Mouse (Mus musculus) C2C12 (cell line): Measurements from ENCODE around the gene Pank2.

Experiments used
- CTCF ChIP-seq: IDR thresholded peaks from one replicate; pipeline ENCODE4 v1.5.1; 2011; ENCODE audit not compliant: control insufficient read depth, insufficient read depth, insufficient read length
- MAX ChIP-seq: IDR thresholded peaks from one replicate; pipeline ENCODE4 v1.6.1; 2011; ENCODE audit warnings: mild to moderate bottlenecking, control low read depth
- MYOG ChIP-seq: IDR thresholded peaks from one replicate; pipeline ENCODE4 v1.6.1; 2011; ENCODE audit not compliant: control insufficient read depth, insufficient read length; ENCODE audit errors: extremely low read depth
- USF1 ChIP-seq: IDR thresholded peaks from one replicate; pipeline ENCODE4 v1.6.1; 2011; ENCODE audit warnings: low read depth, mild to moderate bottlenecking, control low read depth, moderate library complexity

DNA sequence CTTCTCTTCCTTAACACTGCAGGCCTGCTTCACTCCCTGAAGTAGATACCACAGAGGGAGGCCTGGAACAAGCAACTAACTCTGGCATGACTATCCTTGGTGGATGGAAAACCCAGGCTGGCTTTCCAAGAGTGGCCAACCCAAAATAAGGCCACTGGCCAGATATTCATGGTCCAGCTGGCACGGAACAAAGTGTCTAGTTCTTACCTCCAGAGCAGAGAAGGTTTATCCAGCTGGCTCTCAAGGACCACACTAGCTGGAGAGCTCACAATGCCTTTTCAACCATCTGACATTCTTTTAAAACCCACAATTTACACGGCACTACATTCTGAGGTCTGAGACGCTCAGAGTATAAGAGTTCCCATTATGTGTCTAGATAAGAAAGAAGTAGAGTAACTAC is 82.2 kb downstream of the Pank2 start:
- TF ChIP-seq CTCF (no peak), MAX (no peak), MYOG (no peak), USF1 (no peak)
